Mouse (Mus musculus): ENCODE measurements around the gene Bhlhe41. TPM values are rescaled to one million over a fixed set of nuclear protein-coding genes. Genes with fewer than 3 reads are reported as not detected.

Bhlhe41 gene
- 1 to 10 TPM; 1.0 to 1.6 TPM for total RNA-seq (2023)

DNA sequence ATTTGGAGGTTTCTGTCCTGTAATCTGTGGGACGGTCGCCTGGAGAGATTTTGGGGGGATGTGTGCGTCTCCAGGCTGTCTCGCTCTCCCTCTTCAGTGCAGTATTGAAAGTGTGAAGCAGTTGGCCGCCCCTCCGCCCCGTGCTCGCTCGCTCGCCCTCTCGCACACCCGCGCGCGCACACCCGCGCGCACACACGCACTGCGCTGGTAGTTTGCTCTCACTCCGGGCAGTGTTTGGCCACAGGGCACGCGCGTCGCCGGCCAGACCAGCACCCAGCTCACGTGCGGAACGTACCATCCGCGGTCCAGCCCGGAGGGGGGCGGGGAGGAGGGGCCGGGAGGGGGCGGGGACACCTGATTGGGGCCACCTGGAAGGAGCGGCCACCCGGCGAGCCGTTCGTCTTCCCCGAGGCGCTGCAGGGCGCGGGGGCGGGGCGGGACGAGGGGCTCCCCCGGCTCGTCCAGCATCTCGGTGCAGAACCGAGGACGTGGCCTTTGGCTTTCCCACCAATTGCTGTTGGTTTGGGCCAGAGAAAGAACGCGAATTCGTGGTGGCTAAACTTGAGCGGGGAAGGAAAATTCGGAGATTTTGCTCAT is at the start of gene Bhlhe41:
Gene Bhlhe41 (minus strand): TSS at position 270 of the 597 bp plus-strand sequence.

Other genes starting within 250 kb of the Bhlhe41 start
- not detected for gene Tuba3b, start 249.8 kb downstream of the Bhlhe41 start, total RNA-seq (2023)
- gene Rassf8, start 118.8 kb downstream of the Bhlhe41 start, total RNA-seq (2023): 10 to 100 TPM; 19.5 to 20.5 TPM
- gene Sspn, start 66.1 kb upstream of the Bhlhe41 start, total RNA-seq (2023): not detected

Measured in monocyte, adult 59 days (primary cell).